ENCODE assay signal across 8 mouse cellular contexts in genomic region chr7:92740411-92741115, GRCm38 (mm10). TPM values are rescaled to one million over a fixed set of nuclear protein-coding genes. Genes with fewer than 3 reads are reported as not detected.
DNase-seq lines count a peak whose midpoint lies in the region; ATAC-seq and TF ChIP-seq lines count a peak whose summit lies in the region.

No protein-coding gene starts in this region.

- WGBS in liver, adult 2 months, result under 1% methylated on average over 23 of the region's 23 CpGs
- WGBS in hindbrain, embryonic 11.5 days, result 2% methylated on average over 23 of the region's 23 CpGs
- WGBS in midbrain, embryonic 11.5 days, result 4% methylated on average over 23 of the region's 23 CpGs

- no peaks in the 10 kb centered on the region for H3K9me3 ChIP-seq in hindbrain, embryonic 11.5 days (ENCODE audit: control insufficient read depth, low read length)
- H3K9me3 ChIP-seq in midbrain, embryonic 11.5 days (ENCODE audit: control insufficient read depth, low read length), result no peaks in the 10 kb centered on the region

- peak overlapping the region; percentile 92 for H3K4me3 ChIP-seq in liver, adult 2 months (ENCODE audit: insufficient read depth, low read depth, low read length)
- peak overlapping the region; percentile 53 for H3K4me3 ChIP-seq in hindbrain, embryonic 11.5 days (ENCODE audit: low read depth, low read length)
- H3K4me3 ChIP-seq in midbrain, embryonic 11.5 days (ENCODE audit: low read depth, low read length), result peak overlapping the region; percentile 75

- H3K36me3 ChIP-seq in liver, adult 2 months (ENCODE audit: control insufficient read depth, insufficient read depth, low read length), result peaks cover 24% of the 10 kb centered on the region
- no peaks in the 10 kb centered on the region for H3K36me3 ChIP-seq in hindbrain, embryonic 11.5 days (ENCODE audit: control insufficient read depth, insufficient read depth, low read length)
- peaks cover 4% of the 10 kb centered on the region; the same call in 1 of the 2 replicates for H3K36me3 ChIP-seq in midbrain, embryonic 11.5 days (ENCODE audit: control insufficient read depth, insufficient read depth, low read length)

- H3K9ac ChIP-seq in liver, adult 2 months (ENCODE audit: low read depth, low read length), result peak overlapping the region; percentile 93
- H3K9ac ChIP-seq in hindbrain, embryonic 11.5 days (ENCODE audit: low read depth, low read length), result peak overlapping the region; percentile 92
- H3K9ac ChIP-seq in midbrain, embryonic 11.5 days (ENCODE audit: low read length), result peak overlapping the region; percentile 96

- no peaks in the 10 kb centered on the region for H3K27me3 ChIP-seq in liver, adult 2 months (ENCODE audit: control insufficient read depth, insufficient read depth, low read length)
- H3K27me3 ChIP-seq in hindbrain, embryonic 11.5 days (ENCODE audit: control insufficient read depth, insufficient read depth, low read length), result no peaks in the 10 kb centered on the region
- H3K27me3 ChIP-seq in midbrain, embryonic 11.5 days (ENCODE audit: control insufficient read depth, insufficient read depth, low read length), result no peaks in the 10 kb centered on the region

- H3K79me2 ChIP-seq in liver, adult 2 months (ENCODE audit: control insufficient read depth, insufficient read depth, low read length), result peaks cover 12% of the 10 kb centered on the region; the same call in 1 of the 2 replicates

- no peak for TF ChIP-seq POLR2A in liver, adult 2 months (IDR thresholded peaks at IDR 0.05; ENCODE audit: extremely low read depth, insufficient read depth, low read length)

- peak overlapping the region; percentile 57 for H3K4me2 ChIP-seq in hindbrain, embryonic 11.5 days (replicated peaks; ENCODE audit: low read depth, low read length)
- H3K4me2 ChIP-seq in midbrain, embryonic 11.5 days, result peak overlapping the region; percentile 79

- DNase-seq in liver, adult 2 months (ENCODE audit: extremely low read depth, low read depth, low spot score), result peak; percentile 42
- no peak for DNase-seq in liver
- DNase-seq in c-Kit-positive CD71-positive TER-119-positive erythroid progenitor cells, embryonic 14.5 days (ENCODE audit: low spot score), result peak; percentile 23
- DNase-seq in hindbrain, embryonic 11.5 days (ENCODE audit: low spot score), result peak; percentile 61
- peak; percentile 90 for DNase-seq in midbrain, embryonic 11.5 days (ENCODE audit: low spot score, missing footprints)
- DNase-seq in frontal cortex, postnatal 25 days (ENCODE audit: low spot score in 2 of 2), result no peak
- no peak for DNase-seq in urinary bladder, postnatal 10 days (ENCODE audit: low spot score)
- DNase-seq in layer of hippocampus, adult 9-11 months, result no peak

- peak overlapping the region; percentile 89 for H3K27ac ChIP-seq in liver, adult 2 months (replicated peaks; ENCODE audit: insufficient read depth, low read depth, low read length)
- H3K27ac ChIP-seq in hindbrain, embryonic 11.5 days (ENCODE audit: low read depth, low read length), result peak overlapping the region; percentile 92
- peak overlapping the region; percentile 83 for H3K27ac ChIP-seq in midbrain, embryonic 11.5 days (ENCODE audit: low read depth, low read length)

- peaks cover 12% of the 10 kb centered on the region for H3K4me1 ChIP-seq in liver, adult 2 months (ENCODE audit: control insufficient read depth, insufficient read depth, low read length)
- no peaks in the 10 kb centered on the region for H3K4me1 ChIP-seq in hindbrain, embryonic 11.5 days (replicated peaks; ENCODE audit: control insufficient read depth, insufficient read depth, low read length)
- H3K4me1 ChIP-seq in midbrain, embryonic 11.5 days (ENCODE audit: control insufficient read depth, insufficient read depth, low read length), result peaks cover 23% of the 10 kb centered on the region

- TF ChIP-seq CTCF in liver, adult 2 months (IDR thresholded peaks at IDR 0.05; ENCODE audit: low read depth, low read length), result no peak

- ATAC-seq in hindbrain, embryonic 11.5 days (ENCODE audit: low FRiP score), result no peak
- no peak for ATAC-seq in midbrain, embryonic 11.5 days (ENCODE audit: low FRiP score)

RNA-seq across cellular contexts. Expression of gene Rab30, which starts 0.8 kb away (rescaled TPM):
- 11.5 and 12.1 TPM in 2 replicates for total RNA-seq in liver, adult 2 months (2014; rRNA removed)
- polyA plus RNA-seq in liver, adult 2 months (2012; rRNA removed), result 2.9 and 4.5 TPM in 2 replicates
- polyA plus RNA-seq in hindbrain, embryonic 11.5 days (2014; fragmentation: Nextera tagmentation; extraction: Ambion mirVana), result 24.0 and 24.5 TPM in 2 replicates
- polyA plus RNA-seq in midbrain, embryonic 11.5 days (2014; fragmentation: Nextera tagmentation; extraction: Ambion mirVana), result 19.4 and 20.0 TPM in 2 replicates

Comparison
In these comparisons a context has a peak if more than half of its experiments do, and no peak if none do; other contexts are left out.
1. DNase-seq: peak in liver, adult 2 months (single experiment), c-Kit-positive CD71-positive TER-119-positive erythroid progenitor cells, embryonic 14.5 days (single experiment), hindbrain, embryonic 11.5 days (single experiment) and midbrain, embryonic 11.5 days (single experiment); none in liver (single experiment), frontal cortex, postnatal 25 days (0 of 2), urinary bladder, postnatal 10 days (single experiment) and layer of hippocampus, adult 9-11 months (single experiment).
2. Peak in every context shown above with its lines, with median percentiles within 50 percentile points of each other: H3K27ac ChIP-seq, H3K4me3 ChIP-seq and H3K9ac ChIP-seq.